Mouse (Mus musculus) ES-Bruce4 (cell line): ENCODE results near the gene Sh3rf3.

ENCODE experiments used
- CTCF ChIP-seq: IDR thresholded peaks from one replicate; pipeline ENCODE4 v1.8.1; 2011; ENCODE audit warnings: low read depth, low read length
- EP300 ChIP-seq: IDR thresholded peaks from 2 replicates; pipeline ENCODE4 v1.6.1; 2011; ENCODE audit warnings: low read depth, low read length; ENCODE audit not compliant: insufficient read depth
- POLR2A ChIP-seq: IDR thresholded peaks from one replicate; pipeline ENCODE4 v1.8.1; 2011; ENCODE audit warnings: low read length; ENCODE audit not compliant: insufficient read depth

DNA sequence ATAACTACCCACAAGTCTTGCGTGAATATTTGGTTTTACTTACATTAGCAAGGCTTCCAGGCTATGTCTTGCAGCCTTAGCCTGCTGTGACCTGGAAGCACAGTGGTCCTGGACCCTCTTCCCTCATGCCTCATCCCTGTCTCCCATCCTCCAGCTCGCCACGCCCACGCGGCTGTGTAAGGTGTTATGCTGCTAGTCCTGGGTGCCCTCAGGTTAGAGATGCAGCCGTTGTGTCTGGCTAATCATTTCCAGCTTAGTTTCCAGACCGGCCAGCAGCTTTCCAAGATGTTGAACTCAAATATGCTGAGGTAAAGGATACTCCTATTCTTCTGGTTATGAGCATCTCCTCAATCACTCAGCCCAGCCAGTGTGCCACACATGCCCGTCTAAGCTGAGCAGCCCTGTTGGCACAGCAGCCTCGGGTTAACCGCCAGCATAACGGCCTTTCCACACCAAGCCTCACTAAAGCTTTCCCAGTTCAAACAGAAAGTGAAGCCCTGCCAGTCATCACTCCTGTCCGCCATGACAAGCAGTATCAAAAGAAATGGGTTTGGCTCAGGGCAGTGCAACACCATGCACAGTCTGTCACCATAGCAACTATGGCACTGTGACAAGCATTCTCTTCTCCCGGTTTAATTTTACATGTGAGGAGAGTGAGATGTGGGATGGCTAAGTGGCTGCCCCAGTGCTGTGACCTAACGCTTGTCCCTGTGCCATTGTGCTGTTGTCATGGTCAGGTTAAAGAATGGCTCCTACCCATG lies 276.9 kb downstream of the Sh3rf3 start:
- no peak for TF ChIP-seq CTCF
- no peak for TF ChIP-seq EP300
- no peak for TF ChIP-seq POLR2A
